In the genomic region with DNA sequence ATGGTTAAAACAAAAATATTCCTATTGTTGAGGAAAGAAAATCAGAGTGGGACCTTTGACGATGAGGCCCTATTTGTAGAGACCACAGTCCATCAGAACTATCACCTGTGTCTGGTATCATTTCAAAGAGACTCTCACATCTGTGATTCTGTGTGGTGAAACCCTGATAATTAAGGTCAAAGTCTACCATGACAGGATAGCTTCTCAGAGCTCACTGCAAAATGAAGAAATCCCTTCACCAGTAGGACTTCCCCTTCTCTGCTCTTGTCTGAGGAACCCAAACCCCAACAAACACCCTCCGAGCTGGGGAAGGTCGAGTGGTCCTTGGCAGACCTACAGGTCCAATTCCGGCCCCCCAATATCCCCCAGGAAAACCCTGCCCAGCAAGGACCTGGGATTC, we compare ENCODE assay signal across 23 mouse cellular contexts. TPM values are rescaled to one million over a fixed set of nuclear protein-coding genes. Genes with fewer than 3 reads are reported as not detected.
DNase-seq lines count a peak whose midpoint lies in the region; ATAC-seq and TF ChIP-seq lines count a peak whose summit lies in the region.
"Had no signal": no experiment of that assay in that cellular context is flagged by ENCODE, and none has a peak within 500 bp of the region (broad histone marks: within the 10 kb centered on the region; RNA-seq: fewer than 3 reads in every experiment).

No protein-coding gene starts in this region.

- no peaks in the 10 kb centered on the region for H3K36me3 ChIP-seq in ES-Bruce4 (ENCODE audit: control insufficient read depth, insufficient read depth, low read length, poor library complexity, severe bottlenecking)
- H3K36me3 ChIP-seq in intestine, embryonic 16.5 days (ENCODE audit: control insufficient read depth, insufficient read depth, low read length), result no peaks in the 10 kb centered on the region
- H3K36me3 ChIP-seq in hindbrain, embryonic 16.5 days (ENCODE audit: control insufficient read depth, insufficient read depth, low read length), result no peaks in the 10 kb centered on the region
- H3K36me3 ChIP-seq: embryonic facial prominence, embryonic 10.5 days; embryonic facial prominence, embryonic 12.5 days; forebrain, embryonic 15.5 days; G1E had no signal

- no peak for TF ChIP-seq POLR2A in ES-Bruce4 (IDR thresholded peaks at IDR 0.05; ENCODE audit: insufficient read depth, low read length)

- H3K27me3 ChIP-seq in ES-Bruce4 (ENCODE audit: control insufficient read depth, insufficient read depth, low read length, poor library complexity, severe bottlenecking), result no peaks in the 10 kb centered on the region
- no peaks in the 10 kb centered on the region for H3K27me3 ChIP-seq in intestine, embryonic 16.5 days (replicated peaks; ENCODE audit: control insufficient read depth, insufficient read depth, low read length)
- no peaks in the 10 kb centered on the region for H3K27me3 ChIP-seq in hindbrain, embryonic 16.5 days (replicated peaks; ENCODE audit: control insufficient read depth, insufficient read depth, low read length)
- H3K27me3 ChIP-seq: embryonic facial prominence, embryonic 12.5 days; forebrain, embryonic 13.5 days; forebrain, embryonic 15.5 days had no signal

- peak overlapping the region; percentile 5; the same call in 1 of the 2 replicates for H3K27ac ChIP-seq in ES-Bruce4 (ENCODE audit: insufficient read depth, low read length)
- no peak overlapping the region for H3K27ac ChIP-seq in intestine, embryonic 16.5 days (ENCODE audit: low read length)
- H3K27ac ChIP-seq in hindbrain, embryonic 16.5 days (ENCODE audit: low read depth, low read length), result no peak overlapping the region
- H3K27ac ChIP-seq: embryonic facial prominence, embryonic 10.5 days; embryonic facial prominence, embryonic 12.5 days; forebrain, embryonic 13.5 days; forebrain, embryonic 15.5 days had no signal

- no peak for TF ChIP-seq CTCF in ES-Bruce4 (IDR thresholded peaks at IDR 0.05; ENCODE audit: low read depth, low read length)

- H3K4me1 ChIP-seq in ES-Bruce4 (ENCODE audit: control insufficient read depth, insufficient read depth, low read length), result peaks cover 2% of the 10 kb centered on the region
- peaks cover 4% of the 10 kb centered on the region; the same call in 1 of the 2 replicates for H3K4me1 ChIP-seq in intestine, embryonic 16.5 days (ENCODE audit: control insufficient read depth, insufficient read depth, low read length)
- no peaks in the 10 kb centered on the region for H3K4me1 ChIP-seq in hindbrain, embryonic 16.5 days (ENCODE audit: control insufficient read depth, insufficient read depth, low read depth, low read length)
- H3K4me1 ChIP-seq: embryonic facial prominence, embryonic 10.5 days; embryonic facial prominence, embryonic 12.5 days; forebrain, embryonic 13.5 days; forebrain, embryonic 15.5 days had no signal

- intact Hi-C loops in gastrocnemius, postnatal 14 days (cut with DNase I; ENCODE audit: low total_unique reads), result no loop called here

- no peak overlapping the region for H3K4me2 ChIP-seq in intestine, embryonic 16.5 days (ENCODE audit: low read depth, low read length)
- H3K4me2 ChIP-seq in hindbrain, embryonic 16.5 days (ENCODE audit: low read length), result no peak overlapping the region
- H3K4me2 ChIP-seq: embryonic facial prominence, embryonic 12.5 days; forebrain, embryonic 13.5 days; forebrain, embryonic 15.5 days had no signal

- no peak for DNase-seq in kidney, adult 8-10 months
- no peak for DNase-seq in gastrocnemius, postnatal 14 days
- DNase-seq in kidney, postnatal 10 days, result no peak
- DNase-seq: adrenal gland, adult 8-10 months; adrenal gland, postnatal 14 days; adrenal gland, postnatal 36 days; cerebellum, adult 11-12 months; cerebellum, adult 2 months; cerebellum, adult 9-10 months; cerebellum, postnatal 10 days; cerebellum, postnatal 25 days had no signal

- H3K9me3 ChIP-seq in ES-Bruce4 (replicated peaks; ENCODE audit: control insufficient read depth, insufficient read depth, low read length, poor library complexity, severe bottlenecking), result peaks cover 5% of the 10 kb centered on the region; the same call in 1 of the 2 replicates
- no peaks in the 10 kb centered on the region for H3K9me3 ChIP-seq in intestine, embryonic 16.5 days (ENCODE audit: control insufficient read depth, low read length)
- no peaks in the 10 kb centered on the region for H3K9me3 ChIP-seq in hindbrain, embryonic 16.5 days (ENCODE audit: control insufficient read depth, low read length)
- H3K9me3 ChIP-seq: embryonic facial prominence, embryonic 10.5 days; embryonic facial prominence, embryonic 12.5 days; forebrain, embryonic 13.5 days; forebrain, embryonic 15.5 days; G1E had no signal

- H3K9ac ChIP-seq in ES-Bruce4 (ENCODE audit: low read depth, poor library complexity, severe bottlenecking), result peak overlapping the region; percentile 36; the same call in 1 of the 2 replicates
- no peak overlapping the region for H3K9ac ChIP-seq in intestine, embryonic 16.5 days (ENCODE audit: low read depth, low read length)
- no peak overlapping the region for H3K9ac ChIP-seq in hindbrain, embryonic 16.5 days (ENCODE audit: low read depth, low read length)
- H3K9ac ChIP-seq: embryonic facial prominence, embryonic 12.5 days; forebrain, embryonic 13.5 days; forebrain, embryonic 15.5 days had no signal

- no peak overlapping the region for H3K4me3 ChIP-seq in ES-Bruce4 (ENCODE audit: low read depth, low read length)
- no peak overlapping the region for H3K4me3 ChIP-seq in intestine, embryonic 16.5 days (ENCODE audit: low read length)
- H3K4me3 ChIP-seq in hindbrain, embryonic 16.5 days (ENCODE audit: low read length), result no peak overlapping the region
- H3K4me3 ChIP-seq: embryonic facial prominence, embryonic 10.5 days; embryonic facial prominence, embryonic 12.5 days; forebrain, embryonic 13.5 days; forebrain, embryonic 15.5 days had no signal

- TF ChIP-seq EP300 in ES-Bruce4 (IDR thresholded peaks at IDR 0.05; ENCODE audit: insufficient read depth, low read depth, low read length), result 0 out of 2 replicates have a peak, but pooled peaks have one; percentile 31

- 64% methylated on average over 4 of the region's 4 CpGs for WGBS in intestine, embryonic 16.5 days
- 74% methylated on average over 4 of the region's 4 CpGs for WGBS in hindbrain, embryonic 16.5 days

- ATAC-seq in granulocyte monocyte progenitor cell, adult 5-6 weeks (replicated peaks; ENCODE audit: poor library complexity, severe bottlenecking), result peak; percentile 52
- ATAC-seq in intestine, embryonic 16.5 days, result peak; percentile 69
- ATAC-seq in megakaryocyte progenitor cell, adult 5-6 weeks (replicated peaks; ENCODE audit: poor library complexity), result peak; percentile 58
- no peak for ATAC-seq in hindbrain, embryonic 16.5 days
- ATAC-seq: activated CD4-positive, CD25-positive, alpha-beta regulatory T cell, adult 4 months; forebrain, embryonic 13.5 days; forebrain, embryonic 15.5 days; Patski had no signal

RNA-seq across cellular contexts. Expression of a gene that starts 1.5 kb away (rescaled TPM):
- polyA plus RNA-seq in ES-Bruce4 (2011; ENCODE audit: insufficient read depth, insufficient read length, low read depth, missing spikeins), result 182 and 205 TPM in 2 replicates
- total RNA-seq in granulocyte monocyte progenitor cell, adult 5-6 weeks (2014; fragmentation: Nextera tagmentation), result 53.2 and 70.9 TPM in 2 replicates
- total RNA-seq in granulocyte monocyte progenitor cell, adult 5-6 weeks (2017), result 61.3 and 64.5 TPM in 2 replicates
- 29.6 TPM in 2 replicates for polyA plus RNA-seq in intestine, embryonic 16.5 days (2015; fragmentation: Nextera tagmentation; extraction: Ambion mirVana)
- 71.7 and 75.5 TPM in 2 replicates for total RNA-seq in megakaryocyte progenitor cell, adult 5-6 weeks (2015)
- total RNA-seq in megakaryocyte progenitor cell, adult 5-6 weeks (2017), result 55.9 and 62.8 TPM in 2 replicates
- polyA plus RNA-seq in hindbrain, embryonic 16.5 days (2015; fragmentation: Nextera tagmentation; extraction: Ambion mirVana), result 31.5 and 35.3 TPM in 2 replicates
- total RNA-seq in gastrocnemius, postnatal 14 days (2021), result 10 to 100 TPM; 25.6 to 26.9 TPM
